Mouse (Mus musculus) megakaryocyte, embryonic 14.5 days (primary cell): ENCODE data around the gene Unk. TPM values are rescaled to one million over a fixed set of nuclear protein-coding genes. Genes with fewer than 3 reads are reported as not detected.
A peak's percentile ranks its signal among the peaks of the same experiment; 100 is the strongest.
"Not testable (repeated sequence)": the region's sequence is repeated elsewhere in the genome, so short reads cannot be mapped to it uniquely, and the experiment has no call there.

Experiments
- H3K27me3 ChIP-seq: replicated peaks from 2 replicates; pipeline ENCODE3; 2012; ENCODE audit warnings: inconsistent platforms
- H3K36me3 ChIP-seq: replicated peaks from 2 replicates; pipeline ENCODE3; 2012; ENCODE audit warnings: low read length, inconsistent platforms, mixed read lengths
- H3K4me1 ChIP-seq: 2 replicates; pipeline ENCODE4 v1.6.1; 2012; ENCODE audit warnings: inconsistent platforms
- H3K4me3 ChIP-seq: replicated peaks from 2 replicates; pipeline ENCODE3; 2012; ENCODE audit warnings: moderate library complexity, mild to moderate bottlenecking, inconsistent platforms
- H3K9me3 ChIP-seq: 2 replicates; pipeline ENCODE4 v1.6.1; 2012; ENCODE audit warnings: inconsistent platforms
- FLI1 ChIP-seq: IDR thresholded peaks from 2 replicates; pipeline ENCODE4 v1.6.1; 2012; ENCODE audit warnings: low read length, inconsistent platforms, mixed read lengths
- GATA1 ChIP-seq: IDR thresholded peaks from 3 replicates; pipeline ENCODE4 v1.6.1; 2012; ENCODE audit warnings: mixed read lengths, low read length, inconsistent platforms, borderline replicate concordance
- polyA plus RNA-seq: library from polyadenylated mRNA; stranded (reverse); fragments of >175 nt; gene quantifications from 2 replicates; pipeline ENCODE4 v1.2.3, GENCODE M21; 2012; ENCODE audit warnings: low replicate concordance; ENCODE audit not compliant: insufficient read depth

The Unk gene
- polyA plus RNA-seq, 1 experiment = 18.8 TPM

GRCm38 (mm10) chr11:116009661-116010060, 20.5 kb upstream of the Unk start:
- no peak overlapping the region for H3K4me3 ChIP-seq
- no peaks in the 10 kb centered on the region for H3K27me3 ChIP-seq
- H3K4me1 ChIP-seq = peaks cover 95% of the 10 kb centered on the region
- no peaks in the 10 kb centered on the region for H3K9me3 ChIP-seq
- H3K36me3 ChIP-seq = peaks cover 59% of the 10 kb centered on the region
- TF ChIP-seq FLI1 = no peak
- TF ChIP-seq GATA1 = no peak

GRCm38 (mm10) chr11:116010146-116010545, 20.0 kb upstream of the Unk start:
- Histone ChIP-seq H3K4me3 (peak overlapping the region; percentile 18), H3K4me1 (peaks cover 95% of the 10 kb centered on the region), H3K36me3 (peaks cover 59% of the 10 kb centered on the region), H3K27me3 (no peaks in the 10 kb centered on the region), H3K9me3 (no peaks in the 10 kb centered on the region)
- no peak for TF ChIP-seq FLI1
- no peak for TF ChIP-seq GATA1

- Histone ChIP-seq H3K27me3 (no peaks in the 10 kb centered on the region), H3K4me3 (peak overlapping the region; percentile 10), H3K36me3 (peaks cover 56% of the 10 kb centered on the region), H3K4me1 (peaks cover 89% of the 10 kb centered on the region), H3K9me3 (no peaks in the 10 kb centered on the region)
- TF ChIP-seq GATA1 (no peak), FLI1 (no peak)
Measured at GRCm38 (mm10) chr11:116010948-116011347, 19.2 kb upstream of the Unk start.

GRCm38 (mm10) chr11:116011529-116012261, 18.4 kb upstream of the Unk start:
- Histone ChIP-seq H3K27me3 (no peaks in the 10 kb centered on the region), H3K36me3 (peaks cover 48% of the 10 kb centered on the region), H3K9me3 (no peaks in the 10 kb centered on the region), H3K4me1 (peaks cover 85% of the 10 kb centered on the region), H3K4me3 (peak overlapping the region; percentile 98)
- TF ChIP-seq GATA1 = no peak
- no peak for TF ChIP-seq FLI1

GRCm38 (mm10) chr11:116012262-116012947, 17.7 kb upstream of the Unk start, which contains the start of gene Galk1:
Gene Galk1 (minus strand): TSS chr11:116012719.
- peaks cover 78% of the 10 kb centered on the region for H3K4me1 ChIP-seq
- TF ChIP-seq FLI1 (no peak), GATA1 (no peak)
- no peaks in the 10 kb centered on the region for H3K9me3 ChIP-seq
- H3K4me3 ChIP-seq = peak within 1 kb of the TSS; percentile 98
- no peaks in the 10 kb centered on the region for H3K27me3 ChIP-seq
- peaks cover 41% of the 10 kb centered on the region for H3K36me3 ChIP-seq

- H3K4me1 ChIP-seq = peaks cover 64% of the 10 kb centered on the region
- H3K27me3 ChIP-seq = no peaks in the 10 kb centered on the region
- H3K4me3 ChIP-seq = no peak overlapping the region
- H3K9me3 ChIP-seq = no peaks in the 10 kb centered on the region
- H3K36me3 ChIP-seq = peaks cover 17% of the 10 kb centered on the region
- TF ChIP-seq GATA1 = no peak
- no peak for TF ChIP-seq FLI1
Measured at GRCm38 (mm10) chr11:116014821-116015220, 15.3 kb upstream of the Unk start.

- no peaks in the 10 kb centered on the region for H3K27me3 ChIP-seq
- no peaks in the 10 kb centered on the region for H3K9me3 ChIP-seq
- TF ChIP-seq FLI1 = no peak
- TF ChIP-seq GATA1 = no peak
- H3K4me3 ChIP-seq = peak overlapping the region; percentile 59
- peaks cover 19% of the 10 kb centered on the region for H3K36me3 ChIP-seq
- H3K4me1 ChIP-seq = peaks cover 44% of the 10 kb centered on the region
Measured at GRCm38 (mm10) chr11:116018106-116018505, 12.0 kb upstream of the Unk start.

- not testable (repeated sequence) for H3K4me3 ChIP-seq, H3K27me3 ChIP-seq, H3K9me3 ChIP-seq
- peaks cover 24% of the 10 kb centered on the region for H3K36me3 ChIP-seq
- H3K4me1 ChIP-seq = peaks cover 40% of the 10 kb centered on the region
Measured at GRCm38 (mm10) chr11:116018867-116019266, 11.3 kb upstream of the Unk start.

GRCm38 (mm10) chr11:116019360-116019791, 10.7 kb upstream of the Unk start:
- peaks cover 36% of the 10 kb centered on the region for H3K4me1 ChIP-seq
- no peak overlapping the region for H3K4me3 ChIP-seq
- H3K36me3 ChIP-seq = peaks cover 24% of the 10 kb centered on the region
- H3K9me3 ChIP-seq = no peaks in the 10 kb centered on the region
- no peak for TF ChIP-seq GATA1
- no peak for TF ChIP-seq FLI1
- H3K27me3 ChIP-seq = no peaks in the 10 kb centered on the region

- H3K9me3 ChIP-seq = no peaks in the 10 kb centered on the region
- H3K27me3 ChIP-seq = no peaks in the 10 kb centered on the region
- peak overlapping the region; percentile 77 for H3K4me3 ChIP-seq
- TF ChIP-seq FLI1 (no peak), GATA1 (no peak)
- peaks cover 24% of the 10 kb centered on the region for H3K36me3 ChIP-seq
- H3K4me1 ChIP-seq = peaks cover 31% of the 10 kb centered on the region
Measured at GRCm38 (mm10) chr11:116019976-116020411, 10.1 kb upstream of the Unk start.
